Mouse (Mus musculus): Measurements from ENCODE around the gene Gm9195. TPM values are rescaled to one million over a fixed set of nuclear protein-coding genes. Genes with fewer than 3 reads are reported as not detected.

The Gm9195 gene
- polyA plus RNA-seq, 1 experiment from 2014 or later, result not detected

GRCm38 (mm10) chr14:72503241-72503640, 11.6 kb upstream of the Gm9195 start:
- WGBS, result 54% methylated on average over 6 of the region's 6 CpGs
- peaks cover 7% of the 10 kb centered on the region; the same call in 1 of the 2 replicates for H3K4me1 ChIP-seq
- H3K9ac ChIP-seq, result no peak overlapping the region
- H3K36me3 ChIP-seq, result no peaks in the 10 kb centered on the region
- no peak for ATAC-seq (ENCODE audit: borderline replicate concordance, extremely low read depth, low FRiP score, low TSS enrichment)
- no peak overlapping the region for H3K4me2 ChIP-seq
- no peak overlapping the region for H3K4me3 ChIP-seq
- H3K9me3 ChIP-seq, result no peaks in the 10 kb centered on the region
- no peak overlapping the region for H3K27ac ChIP-seq
- H3K27me3 ChIP-seq, result no peaks in the 10 kb centered on the region

GRCm38 (mm10) chr14:72493775-72494174, 2.1 kb upstream of the Gm9195 start:
- H3K27me3 ChIP-seq, result no peaks in the 10 kb centered on the region
- no peak for ATAC-seq (ENCODE audit: borderline replicate concordance, extremely low read depth, low FRiP score, low TSS enrichment)
- H3K36me3 ChIP-seq, result no peaks in the 10 kb centered on the region
- no peak overlapping the region for H3K4me2 ChIP-seq
- H3K4me3 ChIP-seq, result no peak overlapping the region
- no peak overlapping the region for H3K9ac ChIP-seq
- no peaks in the 10 kb centered on the region for H3K4me1 ChIP-seq
- no peaks in the 10 kb centered on the region for H3K9me3 ChIP-seq
- WGBS, result 68% methylated on average over 1 of the region's 1 CpGs
- no peak overlapping the region for H3K27ac ChIP-seq

- H3K9ac ChIP-seq, result no peak overlapping the region
- no peaks in the 10 kb centered on the region for H3K9me3 ChIP-seq
- H3K27ac ChIP-seq, result no peak overlapping the region
- 90% methylated on average over 3 of the region's 3 CpGs for WGBS
- H3K36me3 ChIP-seq, result no peaks in the 10 kb centered on the region
- no peak overlapping the region for H3K4me2 ChIP-seq
- H3K4me1 ChIP-seq, result no peaks in the 10 kb centered on the region
- H3K27me3 ChIP-seq, result no peaks in the 10 kb centered on the region
- no peak for ATAC-seq (ENCODE audit: borderline replicate concordance, extremely low read depth, low FRiP score, low TSS enrichment)
- no peak overlapping the region for H3K4me3 ChIP-seq
Measured at GRCm38 (mm10) chr14:72490367-72490766, 1.3 kb downstream of the Gm9195 start.

- Histone ChIP-seq H3K4me2 (no peak overlapping the region), H3K4me1 (no peaks in the 10 kb centered on the region), H3K9ac (no peak overlapping the region), H3K4me3 (no peak overlapping the region), H3K27me3 (no peaks in the 10 kb centered on the region), H3K9me3 (no peaks in the 10 kb centered on the region), H3K27ac (no peak overlapping the region), H3K36me3 (no peaks in the 10 kb centered on the region)
- WGBS, result 81% methylated on average over 1 of the region's 1 CpGs
- no peak for ATAC-seq (ENCODE audit: borderline replicate concordance, extremely low read depth, low FRiP score, low TSS enrichment)
Measured at GRCm38 (mm10) chr14:72474501-72474900, 17.1 kb downstream of the Gm9195 start.

DNA sequence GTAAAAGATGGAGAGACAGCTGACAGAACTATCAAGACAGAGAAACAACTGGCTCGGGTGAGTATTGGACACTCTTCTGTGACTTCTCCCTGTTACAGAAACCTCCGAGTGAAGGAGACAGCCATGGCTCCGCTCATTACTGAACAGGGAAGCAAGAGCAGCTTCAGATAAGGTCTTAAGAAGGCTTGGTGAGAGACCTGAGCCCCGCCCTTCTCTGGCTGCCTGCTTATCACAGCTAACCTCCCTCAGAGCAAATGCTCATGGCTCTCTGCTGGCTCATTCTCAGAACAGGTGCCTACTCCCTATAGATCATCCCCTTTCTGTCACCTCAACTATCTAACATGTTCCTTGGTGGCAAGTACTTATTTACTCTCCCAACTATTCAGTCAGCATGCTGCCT, 23.2 kb downstream of the Gm9195 start:
- no peak overlapping the region for H3K9ac ChIP-seq
- no peak overlapping the region for H3K4me2 ChIP-seq
- WGBS, result 37% methylated on average over 4 of the region's 4 CpGs
- no peak for ATAC-seq (ENCODE audit: borderline replicate concordance, extremely low read depth, low FRiP score, low TSS enrichment)
- H3K27me3 ChIP-seq, result no peaks in the 10 kb centered on the region
- H3K9me3 ChIP-seq, result no peaks in the 10 kb centered on the region
- H3K27ac ChIP-seq, result no peak overlapping the region
- H3K36me3 ChIP-seq, result no peaks in the 10 kb centered on the region
- no peaks in the 10 kb centered on the region for H3K4me1 ChIP-seq
- no peak overlapping the region for H3K4me3 ChIP-seq

GRCm38 (mm10) chr14:72466384-72466783, 25.3 kb downstream of the Gm9195 start:
- no peaks in the 10 kb centered on the region for H3K27me3 ChIP-seq
- 88% methylated on average over 3 of the region's 3 CpGs for WGBS
- no peaks in the 10 kb centered on the region for H3K9me3 ChIP-seq
- H3K4me3 ChIP-seq, result no peak overlapping the region
- H3K4me2 ChIP-seq, result no peak overlapping the region
- no peak for ATAC-seq (ENCODE audit: borderline replicate concordance, extremely low read depth, low FRiP score, low TSS enrichment)
- no peak overlapping the region for H3K9ac ChIP-seq
- H3K27ac ChIP-seq, result no peak overlapping the region
- H3K4me1 ChIP-seq, result no peaks in the 10 kb centered on the region
- H3K36me3 ChIP-seq, result no peaks in the 10 kb centered on the region

GRCm38 (mm10) chr14:72461591-72461990, 30.0 kb downstream of the Gm9195 start:
- Histone ChIP-seq H3K4me1 (no peaks in the 10 kb centered on the region), H3K9me3 (no peaks in the 10 kb centered on the region), H3K9ac (no peak overlapping the region), H3K4me2 (no peak overlapping the region), H3K36me3 (no peaks in the 10 kb centered on the region), H3K27me3 (no peaks in the 10 kb centered on the region), H3K4me3 (no peak overlapping the region), H3K27ac (no peak overlapping the region)
- WGBS, result 50% methylated on average over 1 of the region's 1 CpGs
- ATAC-seq (ENCODE audit: borderline replicate concordance, extremely low read depth, low FRiP score, low TSS enrichment), result no peak

DNA sequence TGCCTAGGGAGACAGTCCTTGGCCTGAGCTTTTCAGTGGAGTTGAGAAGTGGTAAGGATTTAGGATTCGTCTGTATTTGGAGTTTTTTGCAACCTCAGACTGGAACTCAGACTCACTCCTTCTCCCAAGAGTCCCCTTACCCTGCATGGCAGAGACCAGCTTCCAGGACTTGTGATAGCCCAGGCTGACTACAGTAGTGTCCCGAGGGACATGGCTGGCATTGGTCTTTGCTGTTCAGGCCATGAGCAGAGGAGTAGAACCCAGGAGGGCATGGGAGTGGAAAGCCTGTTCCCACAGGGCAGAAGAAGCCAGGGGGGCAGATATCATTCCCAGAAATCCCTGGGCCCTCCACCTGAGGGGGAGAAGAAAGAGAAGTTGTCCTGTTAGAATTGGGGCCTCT, 31.3 kb downstream of the Gm9195 start:
- no peak for ATAC-seq (ENCODE audit: borderline replicate concordance, extremely low read depth, low FRiP score, low TSS enrichment)
- WGBS, result 77% methylated on average over 2 of the region's 2 CpGs
- H3K4me2 ChIP-seq, result no peak overlapping the region
- no peak overlapping the region for H3K9ac ChIP-seq
- no peak overlapping the region for H3K27ac ChIP-seq
- H3K4me1 ChIP-seq, result no peaks in the 10 kb centered on the region
- H3K36me3 ChIP-seq, result no peaks in the 10 kb centered on the region
- H3K9me3 ChIP-seq, result no peaks in the 10 kb centered on the region
- H3K27me3 ChIP-seq, result no peaks in the 10 kb centered on the region
- H3K4me3 ChIP-seq, result no peak overlapping the region

- no peaks in the 10 kb centered on the region for H3K9me3 ChIP-seq
- H3K36me3 ChIP-seq, result no peaks in the 10 kb centered on the region
- H3K4me1 ChIP-seq, result no peaks in the 10 kb centered on the region
- H3K4me3 ChIP-seq, result no peak overlapping the region
- H3K4me2 ChIP-seq, result no peak overlapping the region
- H3K27ac ChIP-seq, result no peak overlapping the region
- no peak overlapping the region for H3K9ac ChIP-seq
- WGBS, result 86% methylated on average over 1 of the region's 1 CpGs
- ATAC-seq (ENCODE audit: borderline replicate concordance, extremely low read depth, low FRiP score, low TSS enrichment), result no peak
- no peaks in the 10 kb centered on the region for H3K27me3 ChIP-seq
Measured at GRCm38 (mm10) chr14:72458930-72459329, 32.7 kb downstream of the Gm9195 start.

- Histone ChIP-seq H3K4me1 (0 out of 2 replicates have a peak, but pooled peaks cover 3% of the 10 kb centered on the region), H3K27me3 (no peaks in the 10 kb centered on the region), H3K9ac (no peak overlapping the region), H3K36me3 (no peaks in the 10 kb centered on the region), H3K4me2 (no peak overlapping the region), H3K9me3 (no peaks in the 10 kb centered on the region), H3K27ac (no peak overlapping the region), H3K4me3 (no peak overlapping the region)
- ATAC-seq (ENCODE audit: borderline replicate concordance, extremely low read depth, low FRiP score, low TSS enrichment), result peak; percentile 53; the same call in 1 of the 2 replicates
- WGBS, result 50% methylated on average over 8 of the region's 9 CpGs
Measured at GRCm38 (mm10) chr14:72447141-72448091, 44.2 kb downstream of the Gm9195 start.

- 72% methylated on average over 11 of the region's 11 CpGs for WGBS
- H3K4me2 ChIP-seq, result no peak overlapping the region
- H3K9ac ChIP-seq, result no peak overlapping the region
- H3K27me3 ChIP-seq, result no peaks in the 10 kb centered on the region
- no peak overlapping the region for H3K4me3 ChIP-seq
- H3K9me3 ChIP-seq, result no peaks in the 10 kb centered on the region
- no peak overlapping the region for H3K27ac ChIP-seq
- no peaks in the 10 kb centered on the region for H3K36me3 ChIP-seq
- H3K4me1 ChIP-seq, result 0 out of 2 replicates have a peak, but pooled peaks cover 3% of the 10 kb centered on the region
- no peak for ATAC-seq (ENCODE audit: borderline replicate concordance, extremely low read depth, low FRiP score, low TSS enrichment)
Measured at GRCm38 (mm10) chr14:72442936-72443335, 48.7 kb downstream of the Gm9195 start.

DNA sequence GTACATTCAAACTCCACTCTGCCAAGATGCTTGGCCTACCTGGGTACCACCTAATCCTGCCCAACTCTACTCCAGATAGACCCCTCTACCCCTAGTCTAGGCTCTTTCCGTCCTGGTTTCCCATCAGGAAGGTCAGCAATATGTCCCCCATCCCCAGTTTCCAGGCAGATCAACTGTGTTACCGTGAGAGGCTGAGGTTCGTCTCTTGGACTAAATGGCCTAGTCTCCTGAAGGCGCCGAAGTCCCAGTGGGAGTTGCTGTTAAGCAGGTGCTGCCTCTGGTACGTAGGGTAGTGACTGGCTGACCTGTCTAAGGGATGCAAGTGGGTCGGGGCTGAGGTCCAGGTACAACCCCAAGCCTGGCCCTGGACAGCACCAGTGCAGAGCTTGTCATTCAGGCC, 50.7 kb downstream of the Gm9195 start:
- no peaks in the 10 kb centered on the region for H3K27me3 ChIP-seq
- ATAC-seq (ENCODE audit: borderline replicate concordance, extremely low read depth, low FRiP score, low TSS enrichment), result no peak
- H3K4me2 ChIP-seq, result no peak overlapping the region
- H3K27ac ChIP-seq, result no peak overlapping the region
- H3K4me3 ChIP-seq, result no peak overlapping the region
- no peaks in the 10 kb centered on the region for H3K36me3 ChIP-seq
- H3K9me3 ChIP-seq, result no peaks in the 10 kb centered on the region
- 82% methylated on average over 7 of the region's 7 CpGs for WGBS
- no peak overlapping the region for H3K9ac ChIP-seq
- no peaks in the 10 kb centered on the region for H3K4me1 ChIP-seq

All from lung, embryonic 15.5 days (tissue).